In the genomic region with DNA sequence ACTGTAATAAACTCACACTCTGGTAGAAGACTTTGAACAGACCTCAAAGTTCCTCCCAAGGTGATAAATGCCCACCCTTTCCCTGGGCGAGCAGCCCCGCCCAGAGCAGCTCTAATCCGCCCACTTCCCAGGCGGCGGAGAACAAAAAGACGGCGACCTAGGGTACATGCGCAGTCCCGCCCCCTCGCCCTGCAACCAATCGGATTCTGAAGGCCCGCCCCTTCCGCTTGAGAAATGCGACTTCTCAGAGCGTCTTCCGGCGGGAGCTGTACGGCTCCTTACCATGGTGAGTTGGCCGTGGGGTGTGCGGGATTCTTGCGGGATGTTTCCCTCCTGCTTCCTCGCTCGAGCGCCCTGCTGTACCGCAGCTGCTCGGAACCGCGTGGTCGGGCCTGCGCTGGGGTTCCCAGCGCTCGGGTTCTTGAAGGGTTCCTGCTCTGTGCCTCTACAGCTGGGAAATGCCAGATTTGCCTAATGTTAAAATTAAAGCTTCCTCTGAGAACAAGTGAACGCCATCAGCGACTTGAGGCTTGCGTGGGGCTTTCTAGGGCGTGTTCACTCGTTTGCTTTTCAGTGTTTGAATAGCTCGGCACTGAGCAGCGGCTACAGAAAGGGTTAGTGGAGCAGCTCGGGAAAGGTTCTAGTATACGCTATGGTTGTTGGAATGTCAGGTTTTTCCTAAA, we compare ENCODE assay signal across 1 mouse cellular context.
TF ChIP-seq lines count a peak whose summit lies in the region.

A gene (plus strand): TSS at position 226 of the 683 bp plus-strand sequence.

TF ChIP-seq in MEL, 35 proteins besides CTCF, POLR2A, EP300 and RAD21 (continued from another document):
- TF ChIP-seq MAFK (IDR thresholded peaks at IDR 0.05; ENCODE audit: borderline replicate concordance, low read depth, low read length) (no peak), USF2 (IDR thresholded peaks at IDR 0.05; ENCODE audit: borderline replicate concordance in 1 of 2, insufficient read depth in 1 of 2, low read depth in 1 of 2, low read length in 2 of 2) (no peak), ETS1 (IDR thresholded peaks at IDR 0.05; ENCODE audit: low read depth, low read length) (0 out of 2 replicates have a peak, but pooled peaks have one; percentile 33), TAL1 (IDR thresholded peaks at IDR 0.05; ENCODE audit: low read length) (no peak), MAX (IDR thresholded peaks at IDR 0.05; ENCODE audit: low read length) (0 out of 2 replicates have a peak, but pooled peaks have one; percentile 8), CHD2 (IDR thresholded peaks at IDR 0.05; ENCODE audit: low read length) (0 out of 2 replicates have a peak, but pooled peaks have one; percentile 25), TBP (IDR thresholded peaks at IDR 0.05; ENCODE audit: low read depth, low read length) (peak; percentile 86), POLR2AphosphoS2 (IDR thresholded peaks at IDR 0.05; ENCODE audit: low read length) (peak; percentile 92), RCOR1 (IDR thresholded peaks at IDR 0.05; ENCODE audit: low read depth, low read length) (no peak), POLR2AphosphoS5 (IDR thresholded peaks at IDR 0.05; ENCODE audit: borderline replicate concordance, low read depth, low read length) (no peak), NRF1 (IDR thresholded peaks at IDR 0.05; ENCODE audit: insufficient read depth, low read depth, low read length, poor library complexity, severe bottlenecking) (peak; percentile 81), SMC3 (IDR thresholded peaks at IDR 0.05; ENCODE audit: low read depth, low read length) (no peak)
